Mouse (Mus musculus) CD4-positive, CD25-positive, alpha-beta regulatory T cell, adult 2 months (primary cell): ENCODE measurements around the gene Six5.

Experiments
- DNase-seq: peaks from one replicate; pipeline ENCODE4 v3.0.0-alpha.2; 2012; ENCODE audit warnings: low read depth, low spot score

The Six5 gene

GRCm38 (mm10) chr7:19075723-19076585 lies 18.4 kb upstream of the Six5 start, which contains the start of gene Dmwd:
Gene Dmwd, plus strand, starts transcription at chr7:19076227.
- DNase-seq: peak; percentile 71

DNA sequence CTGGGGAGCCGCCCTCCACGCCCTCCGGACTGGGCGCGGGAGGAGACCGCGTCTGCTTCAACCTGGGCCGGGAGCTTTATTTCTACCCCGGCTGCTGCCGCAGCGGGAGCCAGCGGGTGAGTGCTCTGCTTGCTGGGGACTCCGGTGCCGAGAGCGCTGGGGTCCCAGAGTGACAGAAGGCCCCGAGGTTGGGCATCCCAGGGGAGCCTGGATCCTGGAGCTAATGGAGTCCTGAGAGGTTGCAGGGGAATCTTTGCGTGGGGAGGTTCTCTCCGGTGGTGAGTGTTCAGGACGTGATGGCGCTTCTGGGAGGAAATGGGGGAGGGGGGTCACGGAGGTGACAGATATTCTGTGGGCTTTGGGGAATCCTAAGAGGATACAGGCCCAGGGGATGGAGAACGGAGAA lies 17.8 kb upstream of the Six5 start:
- peak; percentile 30 for DNase-seq

- DNase-seq: peak; percentile 78
Measured at GRCm38 (mm10) chr7:19077761-19078160, 16.6 kb upstream of the Six5 start.

GRCm38 (mm10) chr7:19078732-19079131 lies 15.7 kb upstream of the Six5 start:
- no peak for DNase-seq

GRCm38 (mm10) chr7:19080451-19080950 lies 13.9 kb upstream of the Six5 start:
- no peak for DNase-seq

DNA sequence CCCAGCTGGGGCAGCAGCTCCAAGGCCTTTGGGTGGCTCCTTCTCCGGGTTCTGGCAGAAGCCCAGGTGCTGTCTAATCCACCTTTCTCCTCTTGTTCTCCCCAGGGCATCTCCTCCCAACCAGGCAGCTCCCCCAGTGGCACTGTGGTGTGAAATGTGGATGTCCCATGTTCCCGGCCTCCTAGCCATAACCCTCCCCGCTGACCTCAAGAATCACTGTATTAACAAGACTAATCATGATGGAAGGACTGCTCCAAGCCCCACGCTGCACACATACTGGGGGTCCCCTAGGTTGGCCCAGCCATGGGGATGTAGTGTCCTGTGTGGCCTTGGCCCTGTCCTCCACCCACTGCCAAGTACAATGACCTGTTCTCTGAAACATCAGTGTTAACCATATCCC lies 12.2 kb upstream of the Six5 start:
- no peak for DNase-seq

- no peak for DNase-seq
Measured at GRCm38 (mm10) chr7:19083096-19083495, 11.3 kb upstream of the Six5 start.

DNA sequence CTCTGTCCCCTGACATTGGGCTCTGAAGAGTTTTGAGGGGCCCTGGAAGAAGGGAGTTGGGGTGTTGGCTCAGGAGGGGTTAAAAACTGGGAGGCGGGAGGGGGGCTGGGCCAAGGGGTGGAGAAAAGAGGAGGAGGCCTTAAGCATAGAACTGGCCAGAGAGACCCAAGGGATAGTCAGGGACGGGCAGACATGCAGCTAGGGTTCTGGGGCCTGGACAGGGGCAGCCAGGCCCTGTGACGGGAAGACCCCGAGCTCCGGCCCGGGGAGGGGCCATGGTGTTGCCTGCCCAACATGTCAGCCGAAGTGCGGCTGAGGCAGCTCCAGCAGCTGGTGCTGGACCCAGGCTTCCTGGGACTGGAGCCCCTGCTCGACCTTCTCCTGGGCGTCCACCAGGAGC lies 10.7 kb upstream of the Six5 start, which contains the start of gene Dmpk:
Gene Dmpk, plus strand, starts transcription at position 149 of the 400 bp plus-strand sequence.
- no peak for DNase-seq

GRCm38 (mm10) chr7:19084277-19084771 lies 10.1 kb upstream of the Six5 start:
- no peak for DNase-seq

GRCm38 (mm10) chr7:19084921-19085473 lies 9.4 kb upstream of the Six5 start:
- DNase-seq: no peak

GRCm38 (mm10) chr7:19085495-19085894 lies 8.9 kb upstream of the Six5 start:
- no peak for DNase-seq

DNA sequence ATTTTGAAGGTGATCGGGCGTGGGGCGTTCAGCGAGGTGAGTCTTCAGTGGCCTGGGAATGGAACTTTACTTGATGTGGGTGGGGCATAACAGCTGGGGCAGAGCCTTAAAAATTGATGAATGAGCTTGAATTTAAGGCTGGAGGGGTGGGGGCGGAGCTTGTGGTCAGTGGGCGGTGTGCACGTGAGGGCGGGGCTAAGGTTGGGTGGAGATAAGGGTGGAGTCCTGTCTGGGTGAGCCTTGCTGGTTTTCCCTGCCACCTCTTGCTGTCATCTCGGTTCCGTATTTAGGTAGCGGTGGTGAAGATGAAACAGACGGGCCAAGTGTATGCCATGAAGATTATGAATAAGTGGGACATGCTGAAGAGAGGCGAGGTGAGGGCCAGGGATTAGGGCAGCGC lies 8.4 kb upstream of the Six5 start:
- peak; percentile 64 for DNase-seq

DNA sequence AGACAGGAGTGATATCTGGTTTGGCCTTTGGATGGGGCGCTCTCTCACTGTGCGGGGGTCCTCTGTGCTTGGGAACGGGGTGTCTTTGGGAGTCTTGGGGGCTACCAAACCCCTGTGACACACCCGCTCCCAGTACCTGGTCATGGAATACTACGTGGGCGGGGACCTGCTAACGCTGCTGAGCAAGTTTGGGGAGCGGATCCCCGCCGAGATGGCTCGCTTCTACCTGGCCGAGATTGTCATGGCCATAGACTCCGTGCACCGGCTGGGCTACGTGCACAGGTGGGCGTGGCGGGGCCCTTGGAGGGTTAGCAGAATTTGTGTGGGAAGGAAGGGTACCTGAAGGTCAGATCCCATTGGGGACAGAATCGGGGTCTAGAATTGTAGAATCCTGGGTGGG lies 7.6 kb upstream of the Six5 start:
- no peak for DNase-seq

- DNase-seq: peak; percentile 85
Measured at GRCm38 (mm10) chr7:19088813-19089212, 5.6 kb upstream of the Six5 start.

GRCm38 (mm10) chr7:19091913-19092312 lies 2.5 kb upstream of the Six5 start:
- DNase-seq: no peak

GRCm38 (mm10) chr7:19092381-19093173 lies 1.8 kb upstream of the Six5 start:
- DNase-seq: peak; percentile 43

DNA sequence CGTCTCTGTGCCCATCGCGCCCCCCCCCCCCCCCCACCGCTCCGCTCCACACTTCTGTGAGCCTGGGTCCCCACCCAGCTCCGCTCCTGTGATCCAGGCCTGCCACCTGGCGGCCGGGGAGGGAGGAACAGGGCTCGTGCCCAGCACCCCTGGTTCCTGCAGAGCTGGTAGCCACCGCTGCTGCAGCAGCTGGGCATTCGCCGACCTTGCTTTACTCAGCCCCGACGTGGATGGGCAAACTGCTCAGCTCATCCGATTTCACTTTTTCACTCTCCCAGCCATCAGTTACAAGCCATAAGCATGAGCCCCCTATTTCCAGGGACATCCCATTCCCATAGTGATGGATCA lies 1.2 kb upstream of the Six5 start:
- peak; percentile 91 for DNase-seq

- DNase-seq: peak; percentile 92
Measured at GRCm38 (mm10) chr7:19093537-19094385, 633 bp upstream of the Six5 start.

DNA sequence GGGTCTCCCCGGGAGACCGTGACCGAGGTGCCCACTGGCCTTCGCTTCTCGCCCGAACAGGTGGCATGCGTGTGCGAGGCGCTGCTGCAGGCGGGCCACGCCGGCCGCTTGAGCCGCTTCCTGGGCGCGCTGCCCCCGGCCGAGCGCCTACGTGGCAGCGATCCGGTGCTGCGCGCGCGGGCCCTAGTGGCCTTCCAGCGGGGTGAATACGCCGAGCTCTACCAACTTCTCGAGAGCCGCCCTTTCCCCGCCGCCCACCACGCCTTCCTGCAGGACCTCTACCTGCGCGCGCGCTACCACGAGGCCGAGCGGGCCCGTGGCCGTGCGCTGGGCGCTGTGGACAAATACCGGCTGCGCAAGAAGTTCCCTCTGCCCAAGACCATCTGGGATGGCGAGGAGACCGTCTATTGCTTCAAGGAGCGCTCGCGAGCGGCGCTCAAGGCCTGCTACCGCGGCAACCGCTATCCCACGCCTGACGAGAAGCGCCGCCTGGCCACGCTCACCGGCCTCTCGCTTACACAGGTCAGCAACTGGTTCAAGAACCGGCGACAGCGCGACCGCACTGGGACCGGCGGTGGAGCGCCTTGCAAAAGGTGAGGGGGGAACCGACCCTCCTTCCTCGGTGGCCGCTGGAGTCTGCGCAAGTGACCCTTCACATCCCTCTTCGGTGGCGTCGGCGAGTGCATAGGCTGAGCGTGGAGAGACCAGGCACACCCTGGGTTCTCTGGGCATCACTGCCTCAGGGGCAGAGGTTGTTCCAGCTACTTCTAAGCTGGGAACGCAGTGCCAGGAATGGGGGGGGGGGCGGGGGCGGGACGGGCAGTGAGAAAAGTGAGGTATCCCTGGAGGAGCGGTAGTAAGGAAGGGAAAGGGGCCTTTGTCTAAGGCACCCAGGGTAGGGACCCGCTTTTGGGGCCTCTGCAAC lies 694 bp downstream of the Six5 start:
- peak; percentile 63 for DNase-seq

GRCm38 (mm10) chr7:19095751-19096110 lies 1.3 kb downstream of the Six5 start:
- no peak for DNase-seq
